In the genomic region with DNA sequence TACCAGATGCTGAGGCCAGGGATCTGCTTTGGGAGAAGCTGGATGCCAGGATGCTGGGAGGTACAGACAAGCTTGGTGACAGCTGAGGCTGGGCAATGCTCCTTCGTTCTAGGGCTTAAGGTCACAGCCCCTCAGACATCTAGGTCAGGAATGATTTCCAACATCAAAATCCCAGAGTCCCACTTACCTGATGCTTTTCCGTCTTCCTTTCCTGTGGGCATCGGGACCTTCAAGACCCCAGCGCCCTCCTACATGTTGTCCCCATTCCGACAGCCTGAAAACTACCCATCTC, we compare ENCODE assay signal across 7 mouse cellular contexts. TPM values are rescaled to one million over a fixed set of nuclear protein-coding genes. Genes with fewer than 3 reads are reported as not detected.
DNase-seq lines count a peak whose midpoint lies in the region; ATAC-seq and TF ChIP-seq lines count a peak whose summit lies in the region.

A gene (minus strand): TSS at position 283 of the 292 bp plus-strand sequence.

- WGBS in heart, embryonic 14.5 days = 14% methylated on average over 5 of the region's 5 CpGs
- WGBS in liver, embryonic 13.5 days (ENCODE audit: insufficient replicate concordance) = 8% methylated on average over 5 of the region's 5 CpGs

- H3K27ac ChIP-seq in brown adipose tissue, adult 24 weeks (replicated peaks; ENCODE audit: low read depth, low read length) = no peak within 1 kb of the TSS
- H3K27ac ChIP-seq in heart, embryonic 14.5 days (replicated peaks in 1 of 2; ENCODE audit: control insufficient read depth in 1 of 2, insufficient read depth in 1 of 2, low read depth in 2 of 2, low read length in 2 of 2) = no peak within 1 kb of the TSS
- H3K27ac ChIP-seq in liver, embryonic 13.5 days = no peak within 1 kb of the TSS
- H3K27ac ChIP-seq in left cerebral cortex, adult 2 months = no peak within 1 kb of the TSS

- no peak within 1 kb of the TSS for H3K9ac ChIP-seq in heart, embryonic 14.5 days (ENCODE audit: low read length)
- H3K9ac ChIP-seq in liver, embryonic 13.5 days = no peak within 1 kb of the TSS

- intact Hi-C loops in left cerebral cortex, adult 2 months (cut with DNase I) = no loop called here

- H3K4me1 ChIP-seq in brown adipose tissue, adult 24 weeks (ENCODE audit: control insufficient read depth, insufficient read depth, insufficient read length, low read length) = no peaks in the 10 kb centered on the region
- peaks cover 8 to 13% of the 10 kb centered on the region in 2 experiments; a peak in 3 of 4 replicates for H3K4me1 ChIP-seq in heart, embryonic 14.5 days (ENCODE audit: control insufficient read depth in 2 of 2, insufficient read depth in 2 of 2, low read length in 2 of 2)
- H3K4me1 ChIP-seq in liver, embryonic 13.5 days (replicated peaks) = peaks cover 7% of the 10 kb centered on the region

- no peak for ATAC-seq in heart, embryonic 14.5 days (ENCODE audit: insufficient number of reproducible peaks, insufficient read depth, low FRiP score, low read depth)
- no peak for ATAC-seq in liver, embryonic 13.5 days (ENCODE audit: low read depth)

- H3K4me3 ChIP-seq in brown adipose tissue, adult 24 weeks (ENCODE audit: insufficient read depth, low read depth, low read length) = peak within 1 kb of the TSS; percentile 9; the same call in 1 of the 2 replicates
- H3K4me3 ChIP-seq in heart, embryonic 14.5 days (ENCODE audit: control insufficient read depth in 1 of 2, insufficient read depth in 1 of 2, low read depth in 1 of 2, low read length in 2 of 2) = peak within 1 kb of the TSS; percentile 37
- H3K4me3 ChIP-seq in liver, embryonic 13.5 days (replicated peaks) = peak within 1 kb of the TSS; percentile 40
- H3K4me3 ChIP-seq in left cerebral cortex, adult 2 months = no peak within 1 kb of the TSS

- no peak for TF ChIP-seq CTCF in left cerebral cortex, adult 2 months (IDR thresholded peaks at IDR 0.05)

- H3K4me2 ChIP-seq in heart, embryonic 14.5 days (ENCODE audit: low read length) = peak within 1 kb of the TSS; percentile 75
- peak within 1 kb of the TSS; percentile 48 for H3K4me2 ChIP-seq in liver, embryonic 13.5 days

- H3K27me3 ChIP-seq in heart, embryonic 14.5 days (ENCODE audit: control insufficient read depth, insufficient read depth, low read length) = peaks cover 67% of the 10 kb centered on the region
- peaks cover 67% of the 10 kb centered on the region for H3K27me3 ChIP-seq in liver, embryonic 13.5 days

- no peaks in the 10 kb centered on the region for H3K36me3 ChIP-seq in heart, embryonic 14.5 days (ENCODE audit: control insufficient read depth, insufficient read depth, low read length)
- no peaks in the 10 kb centered on the region for H3K36me3 ChIP-seq in liver, embryonic 13.5 days

- no peaks in the 10 kb centered on the region for H3K9me3 ChIP-seq in heart, embryonic 14.5 days (ENCODE audit: control insufficient read depth, low read length)
- H3K9me3 ChIP-seq in liver, embryonic 13.5 days (replicated peaks) = no peaks in the 10 kb centered on the region

- no peak for DNase-seq in adrenal gland, adult 8-10 months
- no peak for DNase-seq in liver, embryonic 13.5 days
- DNase-seq in spleen, postnatal 14 days (ENCODE audit: low spot score in 2 of 2) = no peak
- no peak for DNase-seq in thymus, postnatal 10 days (ENCODE audit: low spot score in 2 of 2)
- no peak for DNase-seq in left cerebral cortex, adult 2 months (ENCODE audit: extremely low spot score in 1 of 2, low spot score in 2 of 2)

RNA-seq across cellular contexts. Expression of the gene that starts here (rescaled TPM):
- total RNA-seq in adrenal gland, adult 8-10 months (2022) = 10 to 100 TPM; 15.2 to 24.9 (median 21.4) TPM
- polyA plus RNA-seq in brown adipose tissue, adult 24 weeks (2012; ENCODE audit: insufficient read depth, insufficient read length, missing spikeins) = 6.7 and 8.8 TPM in 2 replicates
- 5.7 and 6.1 TPM in 2 replicates for polyA plus RNA-seq in heart, embryonic 14.5 days (2014; fragmentation: Nextera tagmentation; extraction: Ambion mirVana)
- polyA plus RNA-seq in liver, embryonic 13.5 days (2015; fragmentation: Nextera tagmentation; extraction: Ambion mirVana) = 1.1 and 1.5 TPM in 2 replicates
- 1 to 10 TPM; 5.5 to 5.6 TPM for total RNA-seq in left cerebral cortex, adult 2 months (2021)
